Mouse (Mus musculus): ENCODE results near the gene Aimp1.

Aimp1 gene

DNA sequence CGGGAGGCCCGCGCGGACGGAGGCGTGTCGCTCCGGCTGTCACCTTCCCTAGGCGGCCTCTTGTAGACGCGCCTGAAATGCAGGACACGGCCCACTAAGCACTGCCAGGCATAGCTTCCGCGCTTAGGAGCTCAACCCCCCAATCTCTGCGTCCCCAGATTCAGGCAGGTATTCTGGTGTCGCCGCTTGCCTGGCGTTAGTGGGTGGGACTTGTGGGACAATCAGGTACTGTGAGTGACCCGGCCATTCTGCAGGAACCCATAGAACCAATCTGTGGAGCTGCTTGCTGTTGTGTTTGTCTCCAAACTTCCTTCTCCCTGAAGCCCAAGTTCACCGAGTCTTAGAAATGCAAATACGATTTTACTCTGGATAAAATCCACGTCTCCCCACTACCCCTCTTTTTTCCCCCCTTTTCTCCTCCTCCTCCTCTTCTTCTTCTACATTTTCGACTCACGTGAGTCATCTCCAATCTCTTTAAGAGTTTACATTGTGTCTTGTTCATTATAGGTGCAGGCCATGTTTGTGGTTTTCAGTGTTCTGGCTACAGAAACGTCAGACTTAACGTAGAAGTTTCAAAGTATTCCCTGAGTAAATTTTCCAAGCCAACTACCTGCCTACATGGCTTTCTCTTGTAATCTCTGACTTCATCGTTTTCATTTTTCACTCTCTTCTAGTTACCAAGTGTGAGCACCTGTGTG lies at the start of gene Aimp1:
Gene Aimp1 (minus strand): TSS at position 140 of the 698 bp plus-strand sequence.
- DNase-seq (ENCODE audit: extremely low read depth, low read depth, low spot score): no peak

DNA sequence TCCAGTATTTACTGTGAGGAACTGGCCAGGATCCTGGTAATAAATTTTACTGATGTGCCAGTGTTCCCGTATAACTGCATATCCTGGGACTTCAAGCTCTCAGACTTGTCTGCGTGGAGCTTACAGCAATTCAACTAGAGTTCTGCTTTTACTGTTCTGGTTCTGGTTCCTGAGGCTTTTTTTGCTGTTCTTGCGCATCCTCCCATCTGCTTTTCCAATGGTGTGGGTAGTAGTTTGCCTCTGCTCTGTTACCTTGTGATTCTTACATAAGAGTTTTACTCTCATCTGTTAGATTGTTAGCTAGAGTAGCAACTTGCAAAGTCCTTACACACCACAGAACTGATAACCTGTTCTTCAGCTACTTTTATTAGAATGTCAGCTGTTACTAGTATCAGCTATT lies 40.2 kb upstream of the Aimp1 start:
- no peak for DNase-seq (ENCODE audit: extremely low read depth, low read depth, low spot score)

- no peak for DNase-seq (ENCODE audit: extremely low read depth, low read depth, low spot score)
These were observed 33.1 kb upstream of the Aimp1 start for GRCm38 (mm10) chr3:132717316-132717715.

- DNase-seq (ENCODE audit: extremely low read depth, low read depth, low spot score): no peak
These were observed 29.7 kb upstream of the Aimp1 start for GRCm38 (mm10) chr3:132713913-132714312.

DNA sequence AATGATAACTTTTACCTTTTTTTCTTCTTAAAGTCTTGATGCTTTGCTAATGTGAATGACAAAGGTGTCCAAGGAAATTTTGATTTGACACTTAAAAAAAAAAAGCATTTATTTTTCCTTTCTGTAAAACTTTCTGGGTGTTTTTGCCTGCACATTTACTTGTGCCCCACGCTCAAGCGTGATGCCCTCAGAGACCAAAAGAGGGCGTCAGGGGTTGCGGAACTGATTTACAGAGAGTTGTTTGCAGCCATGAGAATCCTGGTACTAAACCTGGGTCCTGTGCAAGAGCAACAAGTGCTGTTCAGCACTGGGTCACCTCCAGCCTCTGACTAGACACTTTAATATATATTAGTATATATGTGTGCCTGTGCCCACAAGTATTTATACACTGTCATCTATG lies 22.8 kb upstream of the Aimp1 start:
- DNase-seq (ENCODE audit: extremely low read depth, low read depth, low spot score): no peak

DNA sequence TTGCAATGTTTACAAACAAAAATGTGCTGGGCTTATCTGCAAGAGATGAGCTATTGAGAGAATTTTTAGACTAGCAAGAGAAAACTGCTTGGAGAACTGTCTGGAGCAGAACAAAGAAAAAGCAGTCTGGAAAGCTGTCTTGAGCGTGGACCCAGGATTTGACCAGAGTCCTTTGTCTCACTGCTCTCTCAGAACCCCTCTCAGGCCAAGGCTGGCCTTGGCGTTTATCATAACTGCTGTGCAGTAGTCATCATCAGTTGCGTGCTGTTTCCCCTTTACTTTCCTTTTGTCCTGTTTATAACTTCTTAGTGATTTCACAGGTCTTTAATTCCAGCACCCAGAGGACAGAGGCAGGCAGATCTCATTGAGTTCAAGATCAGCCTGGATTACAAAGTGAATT lies 20.0 kb upstream of the Aimp1 start:
- no peak for DNase-seq (ENCODE audit: extremely low read depth, low read depth, low spot score)

DNA sequence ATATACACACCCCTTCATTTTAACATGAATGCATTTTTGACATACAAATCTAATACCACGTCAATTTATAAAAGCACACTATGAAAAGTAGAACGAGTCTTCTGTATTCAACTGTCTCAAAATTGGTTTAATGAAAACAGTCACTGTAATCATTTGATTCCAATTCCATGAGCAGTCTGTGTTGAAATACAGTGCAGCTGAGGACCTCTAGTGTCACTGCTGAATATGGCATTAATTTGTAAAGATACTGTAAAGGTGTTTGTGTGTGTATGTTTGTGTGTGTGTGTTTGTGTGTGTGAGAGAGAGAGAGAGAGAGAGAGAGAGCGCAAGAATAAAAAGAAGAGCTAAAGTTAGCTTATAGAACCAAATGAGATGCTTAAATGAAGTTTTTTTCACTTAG lies 17.2 kb upstream of the Aimp1 start:
- DNase-seq (ENCODE audit: extremely low read depth, low read depth, low spot score): no peak

GRCm38 (mm10) chr3:132683447-132684230 lies 531 bp downstream of the Aimp1 start, which contains the start of gene Tbck:
Gene Tbck, plus strand, starts transcription at chr3:132684144.
- DNase-seq (ENCODE audit: extremely low read depth, low read depth, low spot score): peak; percentile 14

GRCm38 (mm10) chr3:132677494-132677893 lies 6.7 kb downstream of the Aimp1 start:
- DNase-seq (ENCODE audit: extremely low read depth, low read depth, low spot score): no peak

DNA sequence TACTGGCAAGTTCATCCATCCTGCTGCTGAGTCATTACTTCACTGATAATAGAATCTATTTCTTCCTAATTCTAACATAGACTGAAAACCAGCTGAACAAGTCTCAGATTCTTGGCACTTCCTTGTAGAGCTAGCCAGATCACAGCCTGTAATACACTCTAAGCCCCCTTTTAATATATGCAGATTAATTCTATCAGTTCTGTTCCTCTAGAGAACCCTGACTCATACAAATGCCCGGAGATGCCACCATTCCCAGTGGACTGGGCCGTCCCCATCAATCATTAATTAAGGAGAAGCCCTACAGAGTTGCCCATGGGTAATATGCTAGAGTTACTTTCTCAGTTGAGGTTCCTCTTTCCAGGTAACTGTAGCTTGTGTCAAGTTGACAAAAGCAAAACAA lies 28.2 kb downstream of the Aimp1 start:
- DNase-seq (ENCODE audit: extremely low read depth, low read depth, low spot score): no peak

GRCm38 (mm10) chr3:132653959-132654358 lies 30.2 kb downstream of the Aimp1 start:
- DNase-seq (ENCODE audit: extremely low read depth, low read depth, low spot score): no peak

DNA sequence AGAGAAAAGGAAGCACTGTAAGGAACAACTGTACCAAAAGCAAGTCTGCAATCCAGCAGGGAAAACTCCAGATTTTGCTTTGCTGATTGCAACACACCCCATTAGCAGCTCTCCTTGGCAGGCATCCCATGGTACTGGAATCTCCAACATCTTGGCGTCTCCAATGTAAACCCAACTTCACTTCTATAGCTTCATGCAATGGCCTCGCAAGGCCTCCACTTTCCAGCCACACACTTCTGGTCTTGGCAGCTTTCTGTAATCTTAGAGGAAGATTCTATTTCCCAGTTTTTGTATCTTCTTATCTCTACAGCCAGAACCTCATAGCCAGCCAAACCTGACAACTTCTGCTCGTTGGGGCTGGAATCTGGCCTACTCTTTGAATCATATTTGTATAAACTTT lies 32.4 kb downstream of the Aimp1 start:
- DNase-seq (ENCODE audit: extremely low read depth, low read depth, low spot score): no peak

DNA sequence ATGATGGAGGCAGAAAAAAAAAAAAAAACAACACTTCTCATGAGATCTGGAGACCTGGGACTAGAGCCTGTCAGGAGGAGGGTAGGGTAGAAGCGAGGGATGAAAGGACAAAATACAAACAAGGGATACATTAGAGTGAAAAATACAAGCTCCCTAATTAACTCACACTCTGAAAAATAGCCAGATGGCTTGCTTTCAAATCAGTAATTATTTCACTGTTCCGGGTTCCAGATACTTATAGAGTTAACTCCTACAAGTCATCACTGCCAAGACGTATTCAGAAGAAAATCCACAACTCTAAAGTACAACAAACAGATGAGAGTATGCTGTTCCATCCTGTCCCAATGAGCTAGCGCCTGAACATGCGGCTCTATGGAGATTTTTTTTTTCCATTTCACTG lies 34.0 kb downstream of the Aimp1 start:
- DNase-seq (ENCODE audit: extremely low read depth, low read depth, low spot score): no peak

DNA sequence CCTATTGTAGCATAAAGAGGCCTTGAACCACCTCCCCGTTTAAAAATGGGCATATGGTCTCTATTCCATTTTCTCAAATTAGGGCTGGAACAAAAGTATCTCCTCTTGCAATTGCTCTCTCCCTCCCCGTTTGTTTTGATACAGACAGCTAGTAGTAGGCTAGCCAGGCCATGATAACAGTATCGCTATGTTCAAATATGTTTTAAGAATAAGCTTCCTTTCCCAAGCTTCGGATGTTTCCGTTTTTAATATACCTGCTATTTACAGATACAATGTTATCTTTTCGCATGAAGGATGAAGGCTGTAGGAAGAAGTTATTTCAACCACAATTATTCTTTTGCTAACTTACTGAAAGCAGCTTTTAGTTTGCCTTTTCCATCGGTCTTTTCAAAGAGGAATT lies 34.8 kb downstream of the Aimp1 start:
- no peak for DNase-seq (ENCODE audit: extremely low read depth, low read depth, low spot score)

DNA sequence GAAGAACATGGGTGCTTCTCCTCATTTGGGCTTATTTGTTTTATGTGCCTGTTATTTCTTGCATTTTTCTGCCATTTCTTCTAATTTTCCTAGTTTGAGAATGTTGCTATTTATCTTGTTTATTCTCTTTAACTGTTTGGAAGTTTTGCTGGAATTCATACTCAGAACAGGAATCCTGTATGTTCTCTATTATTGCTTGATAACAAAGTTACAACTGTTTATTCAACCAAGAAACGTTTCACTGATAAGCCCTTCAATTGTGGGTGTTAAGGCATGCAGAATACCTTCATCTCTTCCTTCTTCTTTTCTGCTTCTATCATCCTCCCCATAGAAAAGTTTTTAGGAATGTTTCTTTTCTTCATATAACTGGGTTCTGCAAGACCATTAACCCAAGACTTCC lies 37.4 kb downstream of the Aimp1 start:
- DNase-seq (ENCODE audit: extremely low read depth, low read depth, low spot score): no peak

DNA sequence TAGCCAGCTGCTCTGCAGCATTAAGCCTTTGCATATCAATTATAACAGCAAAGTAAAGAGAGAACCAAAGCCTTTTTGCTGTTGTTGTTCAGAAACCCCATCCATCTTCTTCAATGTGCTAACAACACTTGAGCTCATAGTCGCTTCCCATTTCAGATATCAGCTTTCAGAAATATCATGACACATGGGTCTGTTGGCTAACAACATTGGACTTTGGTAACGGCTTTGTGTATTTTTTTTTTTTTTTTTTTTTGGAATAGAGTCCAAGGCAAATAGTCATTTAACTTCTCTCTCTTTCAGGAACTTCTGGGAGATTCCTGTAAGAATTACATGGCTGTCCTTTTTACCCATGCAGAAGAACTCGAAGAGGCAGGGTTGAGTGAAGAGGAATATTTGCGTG lies 40.1 kb downstream of the Aimp1 start:
- DNase-seq (ENCODE audit: extremely low read depth, low read depth, low spot score): no peak

DNA sequence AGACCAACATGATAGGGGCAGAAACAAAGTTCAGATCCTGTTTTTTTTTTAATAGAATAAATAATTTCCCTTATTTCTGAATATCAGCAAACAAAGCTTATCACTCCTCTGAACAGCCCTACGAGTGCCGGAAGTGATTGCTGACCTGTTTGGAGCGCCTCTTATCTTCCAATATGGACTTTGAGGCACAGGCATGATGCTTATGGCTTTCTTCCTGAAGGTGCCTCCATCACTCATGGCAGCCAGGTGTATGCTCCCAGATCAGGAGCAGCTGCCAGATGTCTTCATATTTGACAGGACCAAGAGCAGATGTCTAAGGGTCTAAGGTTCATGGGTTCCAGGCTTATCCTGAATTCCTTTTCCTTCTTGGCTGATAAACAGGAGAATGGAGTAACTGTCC lies 47.1 kb downstream of the Aimp1 start:
- no peak for DNase-seq (ENCODE audit: extremely low read depth, low read depth, low spot score)

DNA sequence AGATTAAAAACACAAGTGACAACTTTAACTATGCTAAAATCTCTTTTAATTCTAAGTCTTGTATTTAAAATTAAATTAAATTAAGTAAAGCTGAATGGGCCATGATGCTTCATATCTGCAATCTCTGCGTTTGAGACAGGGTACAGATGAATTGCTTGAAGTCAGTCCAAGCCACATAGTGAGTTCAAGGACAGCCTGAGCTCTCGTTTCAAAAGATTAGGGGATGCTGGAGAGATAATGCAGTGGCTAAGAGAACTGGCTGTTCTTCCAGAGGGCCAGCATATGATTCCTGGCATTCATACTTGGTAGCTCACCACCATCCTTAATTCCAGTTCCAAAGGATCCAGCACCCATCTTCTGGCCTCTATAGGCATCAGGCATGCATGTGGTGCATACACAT lies 50.9 kb downstream of the Aimp1 start:
- DNase-seq (ENCODE audit: extremely low read depth, low read depth, low spot score): no peak

- DNase-seq (ENCODE audit: extremely low read depth, low read depth, low spot score): no peak
These were observed 54.5 kb downstream of the Aimp1 start, which contains the start of gene Gimd1 for GRCm38 (mm10) chr3:132629601-132630239. Gene Gimd1, plus strand, starts transcription at chr3:132629820.

- DNase-seq (ENCODE audit: extremely low read depth, low read depth, low spot score): no peak
These were observed 55.4 kb downstream of the Aimp1 start for GRCm38 (mm10) chr3:132628741-132629140.

All from fat pad, adult 2 months (tissue).